Mouse (Mus musculus): ENCODE data around the gene Olfr323. TPM values are rescaled to one million over a fixed set of nuclear protein-coding genes. Genes with fewer than 3 reads are reported as not detected.

Gene Olfr323
- polyA plus RNA-seq, 1 experiment, result 0.57 TPM

DNA sequence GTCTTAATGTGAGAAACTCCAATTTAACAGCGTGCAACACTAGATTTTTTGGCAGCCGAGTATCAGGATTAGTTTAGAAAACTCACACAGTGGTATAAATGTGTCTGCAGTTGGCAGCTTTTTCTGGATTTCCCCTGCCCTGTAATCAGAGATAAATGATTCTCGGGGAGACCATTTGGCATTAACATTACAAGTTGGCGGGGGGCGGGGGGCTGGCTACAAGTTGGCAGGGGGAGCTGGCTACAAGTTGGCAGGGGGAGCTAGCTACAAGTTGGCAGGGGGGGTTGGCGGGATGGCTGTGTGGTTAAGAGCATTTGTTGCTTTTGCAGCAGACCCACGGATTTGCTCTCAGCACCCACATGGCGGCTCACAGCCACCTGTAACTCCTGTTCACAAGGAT, 51.7 kb downstream of the Olfr323 start:
- TF ChIP-seq POLR2A (IDR thresholded peaks at IDR 0.05; ENCODE audit: control insufficient read depth, low read depth, low read length) (no peak), CTCF (IDR thresholded peaks at IDR 0.05; ENCODE audit: control insufficient read depth, insufficient read depth, insufficient replicate concordance, low read depth, low read length) (no peak)
- Histone ChIP-seq H3K4me3 (ENCODE audit: control insufficient read depth, low read depth, low read length) (no peak overlapping the region), H3K27me3 (ENCODE audit: control insufficient read depth, insufficient read depth, low read length) (no peaks in the 10 kb centered on the region), H3K36me3 (ENCODE audit: control insufficient read depth, insufficient read depth, low read length) (no peaks in the 10 kb centered on the region), H3K4me1 (ENCODE audit: control insufficient read depth, insufficient read depth, low read length) (no peaks in the 10 kb centered on the region), H3K27ac (ENCODE audit: control insufficient read depth, insufficient read depth, low read depth, low read length) (no peak overlapping the region)

GRCm38 (mm10) chr11:58577430-58577829, 52.9 kb downstream of the Olfr323 start, which contains the start of gene Olfr325:
Olfr325 (plus strand) TSS chr11:58577730.
- H3K27me3 ChIP-seq (ENCODE audit: control insufficient read depth, insufficient read depth, low read length), result no peaks in the 10 kb centered on the region
- no peak within 1 kb of the TSS for H3K27ac ChIP-seq (ENCODE audit: control insufficient read depth, insufficient read depth, low read depth, low read length)
- no peaks in the 10 kb centered on the region for H3K36me3 ChIP-seq (ENCODE audit: control insufficient read depth, insufficient read depth, low read length)
- H3K4me3 ChIP-seq (ENCODE audit: control insufficient read depth, low read depth, low read length), result no peak within 1 kb of the TSS
- TF ChIP-seq CTCF (IDR thresholded peaks at IDR 0.05; ENCODE audit: control insufficient read depth, insufficient read depth, insufficient replicate concordance, low read depth, low read length), result no peak
- no peak for TF ChIP-seq POLR2A (IDR thresholded peaks at IDR 0.05; ENCODE audit: control insufficient read depth, low read depth, low read length)
- H3K4me1 ChIP-seq (ENCODE audit: control insufficient read depth, insufficient read depth, low read length), result no peaks in the 10 kb centered on the region

Other genes with a start within 250 kb of the Olfr323 start
- gene 1810065E05Rik, start 209.4 kb downstream of the Olfr323 start, polyA plus RNA-seq (2012; rRNA removed), result 0.81 and 4.0 TPM in 2 replicates
- gene Gm12253, start 197.9 kb downstream of the Olfr323 start, polyA plus RNA-seq (2012; rRNA removed), result not detected in 2 replicates
- 218 and 223 TPM in 2 replicates for gene Lypd9, start 177.6 kb downstream of the Olfr323 start, polyA plus RNA-seq (2012; rRNA removed)
- gene Olfr30, start 168.2 kb downstream of the Olfr323 start, polyA plus RNA-seq (2012; rRNA removed), result 0.16 and 0.38 TPM in 2 replicates
- 0.02 TPM in 1 of 2 replicates, not detected in the other for gene Olfr332, start 137.9 kb downstream of the Olfr323 start, polyA plus RNA-seq (2012; rRNA removed)
- gene Olfr331, start 127.9 kb downstream of the Olfr323 start, polyA plus RNA-seq (2012; rRNA removed), result 0.13 and 0.21 TPM in 2 replicates
- 1.1 and 1.7 TPM in 2 replicates for gene Olfr330, start 95.7 kb downstream of the Olfr323 start, polyA plus RNA-seq (2012; rRNA removed)
- gene Olfr329-ps, start 84.1 kb downstream of the Olfr323 start, polyA plus RNA-seq (2012; rRNA removed), result 0.26 and 0.56 TPM in 2 replicates
- not detected in 2 replicates for gene Olfr328, start 74.9 kb downstream of the Olfr323 start, polyA plus RNA-seq (2012; rRNA removed)
- 0.11 TPM in 1 of 2 replicates, not detected in the other for gene Olfr224, start 59.9 kb downstream of the Olfr323 start, polyA plus RNA-seq (2012; rRNA removed)
- 0.20 and 0.89 TPM in 2 replicates for gene Olfr325, start 52.8 kb downstream of the Olfr323 start, polyA plus RNA-seq (2012; rRNA removed)
- not detected in 2 replicates for gene Olfr324, start 35.4 kb downstream of the Olfr323 start, polyA plus RNA-seq (2012; rRNA removed)
- not detected in 2 replicates for gene 2210407C18Rik, start 14.4 kb downstream of the Olfr323 start, polyA plus RNA-seq (2012; rRNA removed)
- not detected in 2 replicates for gene Trim58, start 10.0 kb upstream of the Olfr323 start, polyA plus RNA-seq (2012; rRNA removed)
- not detected in 2 replicates for gene Olfr322, start 28.3 kb upstream of the Olfr323 start, polyA plus RNA-seq (2012; rRNA removed)
- gene Olfr320, start 50.6 kb upstream of the Olfr323 start, polyA plus RNA-seq (2012; rRNA removed), result not detected in 2 replicates
- gene Olfr319, start 68.7 kb upstream of the Olfr323 start, polyA plus RNA-seq (2012; rRNA removed), result not detected in 2 replicates
- 0.35 TPM in 1 of 2 replicates, not detected in the other for gene Olfr318, start 93.5 kb upstream of the Olfr323 start, polyA plus RNA-seq (2012; rRNA removed)
- 0.16 and 0.96 TPM in 2 replicates for gene Olfr317, start 108.7 kb upstream of the Olfr323 start, polyA plus RNA-seq (2012; rRNA removed)
- 0.29 and 3.1 TPM in 2 replicates for gene Olfr316, start 122.2 kb upstream of the Olfr323 start, polyA plus RNA-seq (2012; rRNA removed)
- gene Olfr315, start 142.7 kb upstream of the Olfr323 start, polyA plus RNA-seq (2012; rRNA removed), result not detected in 2 replicates
- gene Olfr314, start 152.5 kb upstream of the Olfr323 start, polyA plus RNA-seq (2012; rRNA removed), result not detected in 2 replicates
- gene Fam183b, start 171.5 kb upstream of the Olfr323 start, polyA plus RNA-seq (2012; rRNA removed), result 142 and 144 TPM in 2 replicates
- gene Olfr313, start 184.5 kb upstream of the Olfr323 start, polyA plus RNA-seq (2012; rRNA removed), result 0.09 and 0.42 TPM in 2 replicates
- gene Olfr312, start 198.7 kb upstream of the Olfr323 start, polyA plus RNA-seq (2012; rRNA removed), result 0.02 and 0.06 TPM in 2 replicates
- gene Olfr311, start 208.8 kb upstream of the Olfr323 start, polyA plus RNA-seq (2012; rRNA removed), result not detected in 2 replicates
- gene Gm12258, start 216.7 kb upstream of the Olfr323 start, polyA plus RNA-seq (2012; rRNA removed), result 1.4 and 1.7 TPM in 2 replicates
- 3.1 and 9.7 TPM in 2 replicates for gene 2810021J22Rik, start 236.7 kb upstream of the Olfr323 start, polyA plus RNA-seq (2012; rRNA removed)